Mouse (Mus musculus) lung, adult 2 months (tissue): ENCODE results near the gene Dph7.

Experiments used
- CTCF ChIP-seq: fragments of 200-500 bp; IDR thresholded peaks from 2 replicates; pipeline ENCODE4 v1.5.1; 2011; ENCODE audit warnings: mild to moderate bottlenecking, low read length, control low read depth; ENCODE audit not compliant: insufficient read depth
- POLR2A ChIP-seq: fragments of 200-500 bp; IDR thresholded peaks from 2 replicates; pipeline ENCODE4 v1.6.1; 2011; ENCODE audit warnings: low read depth, mild to moderate bottlenecking, control low read depth, low read length, borderline replicate concordance; ENCODE audit errors: extremely low read depth

DNA sequence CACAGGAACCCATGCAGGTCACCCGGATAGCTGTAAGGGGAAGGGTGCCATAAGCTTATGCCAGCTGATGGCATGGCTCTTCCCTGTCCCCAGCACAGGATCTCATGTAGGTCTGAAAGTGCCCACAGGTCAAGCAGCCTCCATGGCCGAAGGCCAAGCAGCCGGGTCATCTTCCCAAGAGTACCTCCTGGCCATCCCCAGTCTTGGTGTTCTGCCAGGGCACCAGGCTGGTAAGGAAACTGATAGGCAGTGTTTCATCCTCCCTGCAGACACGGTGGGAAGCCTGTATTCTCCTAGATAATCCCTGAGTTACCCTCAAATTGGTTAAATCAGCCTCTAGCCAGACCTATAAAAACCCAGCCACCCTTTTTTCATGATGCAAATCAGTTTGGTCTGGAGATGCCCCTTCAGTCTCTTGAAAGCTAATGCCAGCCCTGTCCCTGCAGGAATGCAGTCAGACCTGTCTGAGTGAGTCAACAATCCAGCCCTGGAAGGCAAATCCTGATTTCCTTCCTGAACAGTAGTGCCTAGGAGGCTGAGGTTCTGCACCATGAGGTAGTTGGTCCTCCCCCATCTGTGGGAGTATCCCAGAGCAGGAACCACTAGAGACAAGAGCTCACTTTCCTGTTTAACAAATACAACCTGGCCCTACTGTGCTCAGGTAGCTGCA lies 34.3 kb upstream of the Dph7 start:
- TF ChIP-seq POLR2A (no peak), CTCF (no peak)
